Mouse (Mus musculus) hindbrain, embryonic 14.5 days (tissue): ENCODE measurements around the gene Gm7233. TPM values are rescaled to one million over a fixed set of nuclear protein-coding genes. Genes with fewer than 3 reads are reported as not detected.
"Not testable (repeated sequence)": the region's sequence is repeated elsewhere in the genome, so short reads cannot be mapped to it uniquely, and the experiment has no call there.

Source experiments
- ATAC-seq: fragments of 200-750 bp; cut with Nextera tagmentation; 2 replicates; pipeline ENCODE4 v1.8.0; 2017; ENCODE audit warnings: moderate number of reproducible peaks, mild to moderate bottlenecking, moderate TSS enrichment, moderate library complexity; ENCODE audit not compliant: low FRiP score
- DNase-seq: peaks from one replicate; pipeline ENCODE4 v3.0.0-alpha.2; 2015; ENCODE audit warnings: low spot score
- H3K27ac ChIP-seq: fragments of 300-500 bp; sonication (generic); 2 replicates; pipeline ENCODE4 v1.5.1; 2014; ENCODE audit warnings: mild to moderate bottlenecking, moderate library complexity
- H3K27me3 ChIP-seq: fragments of 300-500 bp; sonication (generic); 2 replicates; pipeline ENCODE4 v1.6.1; 2014; ENCODE audit warnings: mild to moderate bottlenecking, low read length, mixed read lengths; ENCODE audit not compliant: control insufficient read depth, insufficient read depth
- H3K36me3 ChIP-seq: fragments of 300-500 bp; sonication (generic); replicated peaks from 2 replicates; pipeline ENCODE4 v1.6.1; 2014; ENCODE audit not compliant: control insufficient read depth, insufficient read depth
- H3K4me1 ChIP-seq: fragments of 300-500 bp; sonication (generic); replicated peaks from 2 replicates; pipeline ENCODE4 v1.6.1; 2014; ENCODE audit warnings: antibody characterized with exemption, low read length, mixed read lengths; ENCODE audit not compliant: control insufficient read depth, insufficient read depth
- H3K4me2 ChIP-seq: fragments of 300-500 bp; sonication (generic); replicated peaks from 2 replicates; pipeline ENCODE4 v1.6.1; 2014; ENCODE audit warnings: mild to moderate bottlenecking, moderate library complexity
- H3K4me3 ChIP-seq: fragments of 300-500 bp; sonication (generic); replicated peaks from 2 replicates; pipeline ENCODE4 v1.5.1; 2014; ENCODE audit warnings: mild to moderate bottlenecking, low read length
- H3K9ac ChIP-seq: fragments of 300-500 bp; sonication (generic); 2 replicates; pipeline ENCODE4 v1.6.1; 2014
- H3K9me3 ChIP-seq: fragments of 300-500 bp; sonication (generic); 2 replicates; pipeline ENCODE4 v1.6.1; 2016; ENCODE audit warnings: low read length; ENCODE audit not compliant: control insufficient read depth
- WGBS: fragments of 180-500 bp; shearing (Covaris S2); extraction: QIAGEN DNeasy Blood & Tissue Kit; methylation state at CpG from one replicate; pipeline ENCODE4 v1.1.7; 2014; 5-methylcytosine and 5-hydroxymethylcytosine counted together
- polyA plus RNA-seq: library from polyadenylated mRNA; unstranded; fragments of >200 nt; fragmentation: Nextera tagmentation; extraction: Ambion mirVana; gene quantifications from 2 replicates; pipeline ENCODE4 v1.2.1, GENCODE M21; 2014

The Gm7233 gene
- not detected in 2 replicates for polyA plus RNA-seq

DNA sequence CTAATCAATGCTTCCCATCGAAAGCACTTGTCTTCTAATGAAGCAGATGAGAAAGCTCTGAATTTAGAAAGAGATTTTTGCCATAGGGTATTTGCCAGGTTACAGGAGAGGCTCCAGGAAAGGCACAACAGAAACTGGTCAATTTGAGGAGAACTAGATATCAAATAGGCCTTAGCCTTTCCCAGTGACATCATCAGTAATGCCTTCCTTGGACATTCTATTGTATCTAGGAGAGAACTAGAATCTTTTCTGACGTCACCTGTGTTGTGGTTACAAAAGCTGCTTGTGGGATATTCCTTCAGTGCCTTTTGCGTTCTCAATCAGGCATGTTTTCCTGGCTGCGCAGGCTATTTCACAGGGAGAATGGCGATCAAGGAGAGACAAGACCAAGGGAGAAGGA is at the start of gene Gm7233:
TSS of gene Gm7233 (plus strand) at position 301 of the 400 bp plus-strand sequence.
- not testable (repeated sequence) for H3K4me3 ChIP-seq, H3K4me1 ChIP-seq, H3K36me3 ChIP-seq, H3K9ac ChIP-seq, H3K9me3 ChIP-seq, H3K4me2 ChIP-seq, ATAC-seq, H3K27ac ChIP-seq, H3K27me3 ChIP-seq, DNase-seq
- WGBS, result 83% methylated on average over 4 of the region's 5 CpGs

DNA sequence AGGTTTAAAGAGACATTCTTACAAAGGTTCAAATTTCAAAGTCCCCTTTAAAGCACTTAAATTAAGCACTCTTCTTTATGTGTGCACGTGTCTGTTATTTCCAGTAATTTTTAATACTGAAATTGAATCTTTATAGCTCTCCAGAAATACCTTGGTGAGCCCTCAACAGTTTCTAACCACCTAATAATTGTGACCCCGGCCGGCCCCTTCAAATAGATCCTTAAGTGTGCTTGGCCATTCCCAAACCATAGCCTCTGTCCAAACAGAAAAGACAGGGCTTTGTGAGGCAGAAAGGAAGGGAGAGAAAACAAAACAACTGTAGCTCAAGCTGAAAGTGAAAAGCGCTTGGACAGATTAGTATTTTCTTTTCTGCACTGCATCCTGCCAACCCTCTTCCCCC is 12.5 kb upstream of the Gm7233 start:
- not testable (repeated sequence) for DNase-seq, H3K36me3 ChIP-seq, H3K4me2 ChIP-seq, H3K4me3 ChIP-seq, ATAC-seq, H3K9me3 ChIP-seq, H3K27ac ChIP-seq, H3K9ac ChIP-seq, H3K27me3 ChIP-seq, H3K4me1 ChIP-seq
- 80% methylated on average over 4 of the region's 4 CpGs for WGBS

DNA sequence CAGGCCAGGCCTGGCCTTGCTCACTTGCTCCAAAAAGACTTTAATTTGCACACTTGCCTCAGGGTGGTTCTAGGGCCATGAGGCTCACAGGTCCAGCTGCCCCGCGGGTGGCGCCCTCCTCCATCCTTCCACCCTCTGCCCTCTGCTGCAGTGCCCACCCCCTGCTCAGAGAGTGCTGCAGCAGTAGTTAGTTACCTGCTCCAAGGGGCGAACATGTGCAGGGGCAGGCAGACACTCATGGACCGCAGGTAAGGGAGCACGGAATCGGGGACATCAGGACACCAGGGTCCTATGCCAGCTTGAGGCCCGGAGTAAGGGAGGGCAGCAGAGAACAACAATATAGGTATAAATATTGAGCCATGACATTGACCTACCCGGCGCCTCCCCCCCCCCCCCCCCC is 11.7 kb upstream of the Gm7233 start:
- not testable (repeated sequence) for H3K27me3 ChIP-seq, DNase-seq, H3K9ac ChIP-seq, H3K4me2 ChIP-seq, H3K4me3 ChIP-seq, ATAC-seq, H3K4me1 ChIP-seq, H3K36me3 ChIP-seq, H3K27ac ChIP-seq, H3K9me3 ChIP-seq
- no CpG with 5 or more reads among the region's 10 CpGs for WGBS

DNA sequence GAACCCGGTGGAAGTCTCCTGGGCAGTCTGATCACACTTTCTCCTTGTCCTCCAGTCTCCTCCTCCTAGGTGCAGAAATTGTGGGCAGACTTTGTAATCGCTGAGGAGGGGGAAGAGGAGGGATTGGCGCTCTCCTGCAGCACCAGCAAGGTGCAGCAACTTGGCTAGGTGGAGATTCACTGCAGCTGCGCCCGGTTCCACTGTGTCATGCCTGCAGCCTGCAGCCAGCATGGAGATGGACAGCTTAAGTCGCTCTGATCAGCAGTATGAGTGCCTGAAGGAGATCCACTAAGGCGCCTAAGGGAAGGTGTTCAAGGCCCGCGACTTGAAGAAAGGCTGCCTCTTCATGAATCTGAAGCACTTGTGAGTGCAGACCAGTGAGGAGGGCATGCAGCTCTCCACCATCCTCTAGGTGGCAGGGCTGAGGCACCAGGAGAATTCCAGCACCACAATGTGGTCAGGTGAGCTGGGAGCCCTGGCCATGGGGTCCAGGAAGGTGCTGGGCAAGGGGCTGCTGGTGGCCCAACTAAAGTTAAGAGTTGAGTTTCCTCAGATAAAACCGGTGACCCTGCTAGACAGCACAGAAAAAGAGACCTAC is 11.0 kb upstream of the Gm7233 start:
- not testable (repeated sequence) for H3K9ac ChIP-seq, H3K27ac ChIP-seq, H3K4me3 ChIP-seq, H3K4me1 ChIP-seq, DNase-seq, H3K27me3 ChIP-seq, ATAC-seq, H3K9me3 ChIP-seq, H3K36me3 ChIP-seq, H3K4me2 ChIP-seq
- WGBS, result 38% methylated on average over 1 of the region's 10 CpGs

DNA sequence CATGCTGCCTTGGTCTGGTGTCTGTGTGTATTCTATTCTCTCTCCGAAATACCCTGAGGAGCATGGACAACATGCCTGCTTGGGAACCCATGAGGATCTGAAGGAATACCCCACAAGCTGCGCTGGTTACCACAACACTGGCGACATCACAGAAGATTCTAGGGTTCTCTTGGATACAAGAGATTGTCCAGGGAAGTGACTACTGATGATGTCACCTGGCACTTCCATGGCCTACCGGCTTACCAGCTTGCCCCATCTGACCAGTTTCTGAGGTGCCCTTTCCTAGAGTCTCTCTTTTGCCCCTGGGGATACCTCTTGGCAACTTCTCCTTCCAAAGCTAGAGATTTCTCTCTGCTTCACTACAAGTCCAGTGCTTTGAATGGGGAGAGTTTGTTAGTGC is 55.5 kb downstream of the Gm7233 start, which contains the start of gene Gm8122:
TSS of gene Gm8122 (minus strand) at position 101 of the 400 bp plus-strand sequence.
- DNase-seq, result not testable (repeated sequence)
- WGBS, result 84% methylated on average over 3 of the region's 4 CpGs

More for the DNA sequence above, 55.5 kb downstream of the Gm7233 start, which contains the start of gene Gm8122:
- not testable (repeated sequence) for H3K27me3 ChIP-seq, H3K4me2 ChIP-seq, H3K4me1 ChIP-seq, H3K9ac ChIP-seq, H3K9me3 ChIP-seq, H3K36me3 ChIP-seq, H3K4me3 ChIP-seq, H3K27ac ChIP-seq, ATAC-seq

Other genes with a start within 250 kb of the Gm7233 start
- not detected in 2 replicates for gene Gm8082, start 186.2 kb upstream of the Gm7233 start, polyA plus RNA-seq
- gene Gm10376, start 164.2 kb upstream of the Gm7233 start, polyA plus RNA-seq, result not detected in 2 replicates
- gene Gm8094, start 103.2 kb upstream of the Gm7233 start, polyA plus RNA-seq, result not detected in 2 replicates
- gene Gm8104, start 79.3 kb upstream of the Gm7233 start, polyA plus RNA-seq, result 0.11 TPM in 1 of 2 replicates, not detected in the other
- not detected in 2 replicates for gene Gm8122, start 55.4 kb downstream of the Gm7233 start, polyA plus RNA-seq
- not detected in 2 replicates for gene Gm8126, start 78.8 kb downstream of the Gm7233 start, polyA plus RNA-seq
- not detected in 2 replicates for gene Gm9732, start 95.2 kb downstream of the Gm7233 start, polyA plus RNA-seq
- not detected in 2 replicates for gene Gm8127, start 114.0 kb downstream of the Gm7233 start, polyA plus RNA-seq
- not detected in 2 replicates for gene 1700001F09Rik, start 167.9 kb downstream of the Gm7233 start, polyA plus RNA-seq
- not detected in 2 replicates for gene Gm8138, start 236.5 kb downstream of the Gm7233 start, polyA plus RNA-seq